Mouse (Mus musculus): Measurements from ENCODE around the gene Olfr479.
"Not testable (repeated sequence)": the region's sequence is repeated elsewhere in the genome, so short reads cannot be mapped to it uniquely, and the experiment has no call there.

The Olfr479 gene

DNA sequence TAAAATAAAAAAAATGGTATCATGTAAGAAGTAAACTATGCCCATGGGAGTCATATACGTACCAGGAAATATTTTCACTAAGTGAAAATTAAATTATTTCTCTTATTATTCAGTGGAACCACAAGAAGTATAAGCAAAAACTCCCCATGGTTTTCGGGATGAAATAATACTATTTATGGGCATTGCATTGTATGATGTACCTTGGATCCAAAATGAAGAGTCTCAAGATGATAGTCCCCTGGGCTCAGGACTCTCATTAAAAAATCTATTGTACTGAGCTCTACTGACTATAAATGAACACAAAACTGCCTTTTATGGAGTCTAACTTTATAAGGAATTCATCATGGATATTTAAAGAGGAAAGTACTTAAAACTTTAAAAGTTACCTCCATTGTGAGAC, at the start of gene Olfr479:
Gene Olfr479, plus strand, starts transcription at position 301 of the 400 bp plus-strand sequence.
- DNase-seq = no peak

- not testable (repeated sequence) for DNase-seq
These were observed 36.2 kb upstream of the Olfr479 start for GRCm38 (mm10) chr7:108014256-108014655.

DNA sequence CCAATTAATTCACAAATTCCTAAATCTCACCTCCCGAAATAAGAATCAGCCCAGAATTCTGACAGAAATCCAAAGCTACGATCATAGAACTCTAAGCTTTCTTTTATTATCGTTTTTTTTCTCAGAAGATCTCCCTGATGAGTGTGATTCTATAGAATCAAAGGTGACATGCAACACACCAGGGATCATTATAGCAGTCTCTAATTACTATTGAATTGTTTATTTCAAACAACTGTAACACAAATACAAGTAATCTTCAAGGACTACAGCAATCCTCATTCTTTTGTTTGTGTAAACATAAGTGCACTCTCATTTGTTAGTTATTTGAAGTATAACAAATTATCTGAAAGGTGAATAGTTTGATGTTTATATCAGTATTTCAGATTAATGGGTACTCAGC, 16.6 kb upstream of the Olfr479 start, which contains the start of gene Olfr478:
Gene Olfr478, minus strand, starts transcription at position 101 of the 400 bp plus-strand sequence.
- no peak for DNase-seq

GRCm38 (mm10) chr7:108067246-108067645, 16.8 kb downstream of the Olfr479 start, which contains the start of gene Olfr480:
Olfr480 (minus strand) TSS chr7:108067346.
- no peak for DNase-seq

- no peak for DNase-seq
These were observed 29.1 kb downstream of the Olfr479 start, which contains the start of gene Olfr481 for GRCm38 (mm10) chr7:108079555-108079954. Olfr481 (plus strand) TSS chr7:108079855.

DNA sequence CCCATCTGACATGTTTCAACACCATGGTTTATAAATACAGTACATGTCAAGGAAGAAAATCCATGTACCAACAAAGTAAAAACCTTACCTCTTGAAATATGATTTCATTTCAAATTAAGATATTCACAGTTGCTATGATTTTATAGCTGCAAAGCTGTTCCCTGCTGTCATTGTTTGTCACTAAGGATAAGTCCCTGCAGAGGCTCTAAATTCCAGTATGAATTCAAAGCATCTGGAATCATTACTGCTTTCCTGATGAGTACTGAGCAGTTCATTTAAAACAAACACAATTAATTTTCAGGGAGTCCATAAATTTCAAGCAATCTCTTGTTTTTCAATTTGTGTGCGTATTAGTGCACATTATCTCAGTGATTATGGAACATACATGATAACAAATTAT, 47.0 kb downstream of the Olfr479 start, which contains the start of gene Olfr482:
Gene Olfr482, minus strand, starts transcription at position 101 of the 400 bp plus-strand sequence.
- no peak for DNase-seq

GRCm38 (mm10) chr7:108100549-108100948, 50.1 kb downstream of the Olfr479 start, which contains the start of gene Olfr483:
Olfr483 (plus strand) TSS chr7:108100849.
- no peak for DNase-seq
